Mouse (Mus musculus): Measurements from ENCODE around the gene Nck1.

- TF ChIP-seq CTCF (IDR thresholded peaks at IDR 0.05; ENCODE audit: low read depth) (no peak), EP300 (IDR thresholded peaks at IDR 0.05; ENCODE audit: low read depth) (no peak)
These were observed 13.1 kb upstream of the Nck1 start for GRCm38 (mm10) chr9:100558991-100559390.

Data from heart, postnatal 0 days (tissue).